Mouse (Mus musculus) bone marrow, adult 2 months (tissue): ENCODE results near the gene Slc6a2.

Experiments
- CTCF ChIP-seq: fragments of 200-500 bp; IDR thresholded peaks from 2 replicates; pipeline ENCODE4 v1.5.1; 2011; ENCODE audit warnings: low read length, control low read depth; ENCODE audit not compliant: control insufficient read depth, insufficient read depth
- POLR2A ChIP-seq: fragments of 200-500 bp; IDR thresholded peaks from 2 replicates; pipeline ENCODE4 v1.6.1; 2011; ENCODE audit warnings: low read depth, mild to moderate bottlenecking, control low read depth, low read length, borderline replicate concordance; ENCODE audit not compliant: control insufficient read depth

DNA sequence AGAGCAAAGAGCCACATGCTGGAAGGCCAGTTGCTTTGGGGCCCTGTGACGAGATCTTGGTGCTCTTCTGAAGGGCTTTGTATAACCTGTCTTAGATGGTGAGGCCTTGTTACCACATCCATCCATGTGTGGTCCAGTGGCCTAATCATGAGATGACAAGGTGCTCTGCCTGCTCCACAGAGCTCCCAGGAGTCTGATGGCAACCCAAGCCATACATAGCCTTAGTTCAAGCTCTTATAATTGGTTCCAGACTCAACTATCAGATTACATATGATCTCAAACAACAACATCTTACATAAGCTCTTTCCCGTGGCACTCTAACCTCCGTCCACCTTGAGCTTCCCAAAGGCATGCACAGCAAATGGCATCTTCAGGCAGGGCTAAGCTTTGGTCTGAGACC lies 88.2 kb downstream of the Slc6a2 start, which contains the start of gene Ces1a:
- TF ChIP-seq POLR2A (no peak), CTCF (no peak)
